Mouse (Mus musculus): ENCODE data around the gene Plxnb2.

Plxnb2 gene

DNA sequence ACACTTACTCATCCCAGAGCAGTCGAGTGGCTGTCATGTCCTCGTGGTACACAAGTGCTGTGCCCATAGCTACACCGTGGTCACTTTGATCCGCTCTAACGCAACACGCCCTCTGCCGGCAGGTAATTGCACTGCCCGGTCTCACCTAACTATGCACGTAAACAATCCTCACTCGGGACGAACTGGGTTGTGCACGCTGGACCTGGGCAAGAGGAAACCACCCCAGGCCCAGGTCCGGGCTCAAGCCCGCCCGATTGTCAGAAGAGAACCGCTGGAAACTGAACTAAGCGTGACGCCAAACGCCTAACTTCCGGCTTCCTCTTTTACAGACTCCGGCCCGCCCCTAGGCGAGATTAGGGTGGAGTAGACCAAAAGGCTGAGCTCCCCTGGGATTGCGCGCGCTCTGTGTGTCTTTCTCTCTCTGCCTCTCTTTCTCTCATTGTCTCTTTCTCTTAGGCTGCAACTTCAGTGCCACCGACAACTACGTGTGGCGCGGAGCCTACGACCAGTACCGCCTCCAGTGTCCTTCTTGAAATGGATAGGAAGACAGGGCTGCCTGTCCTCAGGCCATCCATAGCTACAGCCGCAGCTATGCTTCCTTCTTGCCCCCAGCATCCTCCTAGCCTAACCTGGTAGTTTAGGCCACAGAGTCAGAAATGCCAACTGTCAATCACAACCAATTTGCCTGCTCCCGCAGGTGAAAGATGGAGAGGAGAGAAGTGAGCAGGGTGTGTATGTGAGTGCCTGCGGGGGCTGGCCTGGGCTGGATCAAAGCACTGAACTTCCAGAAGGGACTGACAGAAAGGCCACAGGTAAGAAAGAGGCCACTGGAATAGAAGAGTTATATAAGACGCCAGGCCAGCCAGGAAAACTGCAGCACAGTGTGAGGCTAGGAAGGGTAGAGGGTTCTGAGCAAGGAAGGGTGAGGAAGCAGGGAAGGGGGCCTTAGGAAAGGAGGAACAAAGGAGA is 51.9 kb downstream of the Plxnb2 start, which contains the start of gene Hdac10:
Gene Hdac10 (minus strand): TSS at position 319 of the 969 bp plus-strand sequence.
- CTCF ChIA-PET: interaction anchor here (0.6 to 3.4 kb wide), 3 partner anchors 17 to 117 kb away, joined by 3 to 15 read pairs (median 4); no protein-coding TSS in a partner anchor

DNA sequence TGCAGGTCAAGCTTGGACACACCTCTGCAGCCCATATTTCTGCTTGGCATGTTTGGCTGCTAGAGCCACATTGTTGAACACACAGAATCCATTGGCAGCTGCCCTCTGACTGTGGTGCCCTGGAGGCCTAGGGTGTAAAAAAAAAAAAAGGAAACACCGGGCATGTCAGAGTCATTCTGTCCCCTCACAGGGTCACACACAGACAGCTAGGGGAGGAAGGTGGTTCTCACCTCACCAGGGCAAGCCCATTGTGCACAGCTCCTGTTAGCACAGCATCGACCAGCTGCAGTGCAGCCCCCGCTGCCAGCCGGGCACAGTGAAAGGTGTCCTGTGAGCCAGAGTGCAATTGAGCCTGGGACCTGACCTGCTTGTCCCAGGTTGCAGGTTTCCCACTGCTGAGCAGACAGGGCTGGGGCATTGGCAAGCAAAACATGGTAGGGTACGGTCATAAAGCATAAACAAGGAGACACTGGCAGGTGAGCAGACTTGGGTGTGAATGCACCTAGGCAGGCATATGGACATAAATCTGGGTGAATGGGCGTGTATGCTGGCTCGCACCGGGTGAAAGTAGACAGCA is 53.1 kb downstream of the Plxnb2 start:
- CTCF ChIA-PET: interaction anchor here (0.5 to 3.4 kb wide), 3 partner anchors 18 to 96 kb away, joined by 3 to 15 read pairs (median 5); no protein-coding TSS in a partner anchor

DNA sequence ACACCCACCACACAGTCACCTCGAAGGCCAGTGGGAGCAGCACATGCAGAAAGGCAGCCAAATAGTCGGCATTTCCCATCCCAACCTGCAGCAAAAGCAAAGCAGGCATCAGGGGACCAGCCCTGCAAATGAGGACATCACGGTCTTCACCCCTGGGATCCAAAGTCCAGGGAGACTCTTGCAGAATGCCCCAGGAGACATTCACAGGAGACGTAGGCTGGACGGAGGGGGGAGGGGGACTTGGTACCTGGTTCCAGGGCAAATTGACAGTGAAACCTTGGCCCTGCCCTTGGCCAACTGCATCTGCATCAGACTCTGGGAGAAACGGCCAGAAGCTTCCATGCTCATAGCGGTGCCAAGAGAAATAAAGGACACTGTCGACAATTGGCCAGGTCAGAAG is 54.0 kb downstream of the Plxnb2 start:
- CTCF ChIA-PET: interaction anchor here (3.4 kb wide), 1 partner anchor 19 kb away, joined by 15 read pairs; no protein-coding TSS in a partner anchor

- CTCF ChIA-PET: no interaction called here
These were observed 55.2 kb downstream of the Plxnb2 start for GRCm38 (mm10) chr15:89125351-89125750.

DNA sequence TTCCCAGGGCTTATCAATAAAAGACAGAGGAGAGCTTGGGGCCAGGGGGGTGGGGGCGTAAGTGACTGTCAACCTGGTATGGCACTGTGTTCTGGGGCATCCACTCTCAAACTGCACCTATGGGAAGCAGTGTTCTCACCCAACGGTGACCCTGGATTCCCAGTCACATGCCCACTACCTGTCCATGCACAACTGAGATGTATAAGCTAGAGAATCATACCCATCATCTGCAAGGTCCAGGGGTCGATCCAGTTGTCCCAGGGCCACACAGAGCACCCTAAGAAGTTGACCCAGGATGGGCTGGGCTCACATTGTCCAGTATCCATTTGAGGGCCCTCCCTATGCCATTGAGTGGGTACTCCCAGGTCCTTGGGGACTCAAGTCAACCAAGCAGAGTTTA is 56.3 kb downstream of the Plxnb2 start:
- CTCF ChIA-PET: interaction anchor here (1.2 kb wide), 1 partner anchor 33 kb away, joined by 4 read pairs; no protein-coding TSS in a partner anchor

GRCm38 (mm10) chr15:89123595-89123994 is 57.0 kb downstream of the Plxnb2 start:
- CTCF ChIA-PET: interaction anchor here (0.7 to 1.2 kb wide), 2 partner anchors 33 to 44 kb away, joined by 4 read pairs; no protein-coding TSS in a partner anchor

- CTCF ChIA-PET: no interaction called here
These were observed 57.8 kb downstream of the Plxnb2 start, which contains the start of gene Tubgcp6 for GRCm38 (mm10) chr15:89122649-89123366. Tubgcp6 (minus strand) TSS chr15:89123112.

- CTCF ChIA-PET: no interaction called here
These were observed 62.6 kb downstream of the Plxnb2 start for GRCm38 (mm10) chr15:89118007-89118406.

- CTCF ChIA-PET: no interaction called here
These were observed 70.4 kb downstream of the Plxnb2 start for GRCm38 (mm10) chr15:89110147-89110546.

DNA sequence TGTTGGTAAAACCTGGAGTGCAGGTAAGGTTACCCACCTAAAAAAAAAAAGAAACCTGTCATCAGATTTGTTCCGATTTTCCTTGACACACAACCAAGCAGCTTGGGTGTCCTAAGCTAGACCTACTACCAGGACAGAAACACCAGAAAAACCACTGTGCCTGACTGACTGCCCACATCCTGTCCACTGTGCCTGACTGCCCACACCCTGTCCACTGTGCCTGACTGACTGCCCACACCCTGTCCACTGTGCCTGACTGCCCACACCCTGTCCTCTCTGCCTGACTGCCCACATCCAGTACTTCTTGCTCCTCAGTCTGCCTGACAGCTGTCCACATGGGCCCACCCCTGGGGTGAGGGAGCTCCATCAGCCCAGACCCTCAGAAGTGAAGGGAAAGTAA is 73.6 kb downstream of the Plxnb2 start:
- CTCF ChIA-PET: no interaction called here

DNA sequence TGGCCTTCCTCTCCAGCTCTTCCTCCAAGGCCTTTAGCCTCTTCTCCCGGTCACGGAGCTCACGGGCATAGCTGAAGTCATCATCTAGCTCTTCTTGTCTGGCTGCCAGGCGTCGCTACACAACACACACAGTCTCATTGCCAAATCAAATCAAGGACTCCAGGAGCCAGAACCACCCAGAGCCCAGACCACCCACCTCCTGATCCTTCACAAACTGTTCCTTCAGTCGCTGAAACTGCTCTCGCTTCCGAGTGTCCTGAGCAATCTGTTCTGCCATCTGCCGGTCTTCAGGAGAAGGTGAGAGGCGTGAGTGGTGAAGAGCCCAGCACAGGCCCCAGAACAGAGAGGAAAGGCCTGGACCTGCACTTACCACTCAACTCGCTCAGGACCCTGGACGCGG is 74.5 kb downstream of the Plxnb2 start:
- CTCF ChIA-PET: no interaction called here

Measured in spleen, embryonic (tissue).